Mouse (Mus musculus) cerebellum, adult 18-20 months (tissue): ENCODE results near the gene Rasgef1a.
A peak's percentile ranks its signal among the peaks of the same experiment; 100 is the strongest.

Source experiments
- DNase-seq, 2 experiments: peaks; one replicate each; pipeline ENCODE4 v3.0.0; 2021

The Rasgef1a gene

DNA sequence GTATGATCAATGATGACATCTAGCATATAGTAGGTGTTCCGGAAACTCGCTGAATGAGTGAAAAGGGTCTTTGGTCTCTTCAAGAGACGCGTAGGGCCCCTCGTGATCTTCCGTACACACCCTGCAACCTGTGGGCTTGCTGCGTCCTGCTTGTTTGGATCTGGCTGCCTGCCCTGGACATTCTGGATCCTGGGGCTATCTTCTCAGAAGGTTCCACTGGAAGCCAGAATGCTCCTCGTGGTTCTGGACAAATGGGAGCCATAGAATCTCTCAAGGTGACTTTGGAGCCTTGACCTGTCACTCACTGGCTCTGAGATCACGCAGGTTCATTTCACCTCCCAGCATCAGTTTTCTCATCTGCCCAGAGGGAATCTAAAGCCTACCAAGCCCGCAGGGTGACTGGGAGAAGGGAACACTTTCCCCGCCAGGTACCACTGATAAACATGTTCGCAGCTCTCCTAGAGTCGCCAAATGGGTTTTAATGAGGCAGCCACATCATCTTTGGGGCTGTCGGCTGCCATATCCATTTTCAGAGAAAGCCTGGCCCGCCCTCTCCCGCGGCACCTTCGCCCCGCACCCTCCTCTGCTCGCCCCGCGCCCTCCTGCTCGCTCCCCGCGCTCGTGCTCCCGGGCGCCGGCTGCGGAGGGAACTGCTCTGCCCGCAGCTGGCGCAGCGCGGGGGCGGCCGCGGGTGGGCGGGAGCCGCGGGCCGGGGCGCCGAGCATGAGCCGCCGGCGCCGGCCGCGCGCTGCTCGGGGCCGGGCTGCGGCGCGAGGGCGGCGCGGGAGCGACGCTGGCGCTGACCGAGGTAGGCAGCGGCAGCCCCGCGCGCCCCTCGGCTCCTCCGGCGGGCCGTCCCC lies at the start of gene Rasgef1a:
Rasgef1a (plus strand) TSS at position 683 of the 860 bp plus-strand sequence.
- DNase-seq: peak; percentile 62 to 71

GRCm38 (mm10) chr6:117963201-117963600 lies 48.0 kb upstream of the Rasgef1a start:
- DNase-seq: no peak

- DNase-seq: no peak
Observed at GRCm38 (mm10) chr6:117966729-117967128, 44.5 kb upstream of the Rasgef1a start.

DNA sequence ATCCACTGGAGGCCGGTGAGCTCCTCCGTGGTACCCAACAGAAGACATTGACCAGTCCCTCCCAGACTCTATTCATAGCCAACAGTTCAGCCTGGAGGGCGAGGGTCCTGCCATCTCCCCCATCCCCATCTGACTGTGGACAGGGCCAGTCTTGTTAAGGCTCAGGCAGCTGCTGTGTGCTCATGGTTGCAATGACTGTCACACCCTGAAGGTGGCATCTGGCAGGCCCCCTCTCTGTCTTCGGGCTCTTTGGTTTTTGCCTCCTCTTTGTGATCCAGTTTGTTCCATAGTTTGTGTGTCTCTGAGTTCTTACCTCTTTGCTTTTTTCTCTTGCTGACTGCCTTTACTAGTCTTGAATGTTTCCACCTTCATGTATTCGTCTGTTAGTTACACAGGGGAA lies 24.1 kb upstream of the Rasgef1a start:
- DNase-seq: no peak

DNA sequence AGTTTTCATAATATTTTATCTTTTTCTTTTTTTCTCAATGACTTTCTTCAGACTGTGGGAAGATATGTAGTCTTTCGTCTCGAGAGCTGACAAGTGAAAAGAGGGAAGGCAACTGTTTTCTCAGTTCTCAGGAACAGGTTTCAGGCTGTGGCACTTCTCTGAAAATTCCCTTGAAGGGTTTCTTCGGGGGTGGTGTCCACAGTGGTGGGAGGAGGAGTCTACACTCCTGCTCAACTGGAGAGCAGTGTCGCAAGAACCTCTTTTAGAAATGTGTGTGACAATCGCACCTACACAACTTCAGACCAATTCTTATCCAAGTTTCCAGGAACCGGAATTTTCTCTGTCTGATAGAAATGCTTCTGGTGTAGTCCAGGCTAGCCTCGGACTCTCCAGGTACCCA lies 22.0 kb upstream of the Rasgef1a start:
- no peak for DNase-seq

DNA sequence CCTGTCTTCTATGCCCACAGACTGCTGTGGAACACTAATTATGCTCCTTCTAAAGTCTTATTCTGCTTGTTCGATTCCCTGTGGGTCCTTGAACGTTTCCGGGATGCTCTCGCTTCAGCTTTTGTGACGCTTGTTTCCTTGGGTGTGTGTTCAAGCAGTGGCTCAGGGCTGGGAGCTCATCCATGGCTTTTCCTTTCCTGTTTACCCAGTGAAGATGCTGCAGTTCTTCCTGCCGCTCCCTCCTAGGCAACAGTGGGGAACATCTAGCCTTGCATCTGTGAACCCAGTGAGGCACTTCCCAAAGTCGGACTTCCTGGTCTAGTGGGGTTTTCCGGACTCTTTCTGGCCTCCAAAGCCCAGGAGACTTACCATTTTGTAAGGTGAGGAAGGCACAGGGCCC lies 20.6 kb upstream of the Rasgef1a start:
- no peak for DNase-seq

DNA sequence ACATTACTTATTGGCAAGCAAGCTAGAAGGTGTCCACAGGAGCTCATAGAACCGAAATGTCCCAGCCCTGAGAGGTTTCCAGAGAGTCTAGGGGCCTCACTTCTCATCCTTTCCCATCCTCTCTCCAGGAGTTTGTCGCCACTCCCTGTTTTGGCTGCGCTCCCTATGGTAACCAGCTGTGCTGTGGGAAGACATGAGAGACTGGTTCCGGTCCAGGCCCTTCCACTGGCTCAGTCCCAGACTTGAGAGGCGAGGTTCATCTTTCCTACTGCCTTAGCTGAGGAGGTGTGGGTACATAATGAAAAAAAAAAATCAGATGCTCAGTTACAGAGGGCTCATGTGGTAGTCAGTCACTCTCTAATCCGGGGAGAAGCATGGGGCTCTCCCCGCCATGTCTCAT lies 19.9 kb upstream of the Rasgef1a start:
- no peak for DNase-seq

DNA sequence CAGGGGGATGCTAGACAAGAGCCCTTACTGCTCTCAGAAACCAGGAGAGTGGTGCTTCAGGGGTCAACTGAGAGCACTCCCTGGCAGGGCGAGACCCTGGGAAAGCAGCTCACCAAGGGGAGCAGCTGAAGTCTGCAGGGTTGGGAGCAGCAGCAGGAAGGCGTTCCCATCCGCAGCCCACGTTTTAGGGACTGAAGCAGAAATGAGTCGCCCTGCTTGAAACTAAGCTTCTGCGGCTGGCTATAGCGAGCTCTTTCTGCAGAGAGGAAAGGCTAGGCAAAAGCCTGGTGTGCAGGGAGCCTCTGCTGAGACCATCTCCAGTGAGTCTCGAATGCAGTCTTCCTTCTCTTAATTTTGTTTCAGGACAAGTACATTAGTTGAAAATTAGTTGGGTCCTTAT lies 19.3 kb upstream of the Rasgef1a start:
- no peak for DNase-seq

DNA sequence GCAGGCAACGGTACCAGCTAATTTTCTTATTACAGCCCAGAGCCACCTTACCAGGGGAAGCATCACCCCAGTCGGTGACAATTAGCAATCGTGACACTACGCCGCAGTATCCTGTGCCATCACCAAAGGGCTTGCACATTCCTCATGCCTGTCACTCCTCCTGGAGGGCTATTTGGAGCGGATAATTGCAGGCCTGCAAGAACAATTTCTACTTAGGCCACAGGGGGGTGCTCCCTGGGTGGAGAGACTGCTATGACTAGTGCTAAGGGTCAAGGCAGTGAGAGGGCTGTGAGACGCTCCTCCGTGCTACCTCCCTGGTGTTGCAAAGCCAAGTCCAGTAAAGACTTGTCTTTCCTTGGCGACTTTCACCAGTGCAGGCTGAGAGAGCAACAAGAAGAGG lies 16.1 kb upstream of the Rasgef1a start:
- DNase-seq: peak; percentile 72 to 80

- no peak for DNase-seq
Observed at GRCm38 (mm10) chr6:118001272-118001671, 10.0 kb upstream of the Rasgef1a start.

DNA sequence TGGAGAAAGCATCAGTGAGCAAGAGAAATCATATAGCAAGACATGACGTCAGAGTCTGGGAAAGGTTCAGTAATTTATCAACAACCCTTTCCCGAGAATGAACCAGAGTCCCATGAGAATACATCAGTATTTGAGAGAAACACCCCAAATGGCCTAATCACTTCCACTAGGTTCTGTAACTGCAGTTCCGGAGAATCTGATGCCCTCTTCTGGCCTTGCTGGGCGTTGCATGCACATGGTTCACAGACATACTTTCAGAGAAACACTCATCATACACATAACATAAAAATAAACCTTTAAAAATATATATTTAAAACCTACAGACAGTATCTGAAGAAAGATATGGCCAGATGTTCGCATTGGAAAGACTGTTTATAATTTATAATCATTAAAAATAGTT lies 3.9 kb upstream of the Rasgef1a start:
- DNase-seq: peak; percentile 36

DNA sequence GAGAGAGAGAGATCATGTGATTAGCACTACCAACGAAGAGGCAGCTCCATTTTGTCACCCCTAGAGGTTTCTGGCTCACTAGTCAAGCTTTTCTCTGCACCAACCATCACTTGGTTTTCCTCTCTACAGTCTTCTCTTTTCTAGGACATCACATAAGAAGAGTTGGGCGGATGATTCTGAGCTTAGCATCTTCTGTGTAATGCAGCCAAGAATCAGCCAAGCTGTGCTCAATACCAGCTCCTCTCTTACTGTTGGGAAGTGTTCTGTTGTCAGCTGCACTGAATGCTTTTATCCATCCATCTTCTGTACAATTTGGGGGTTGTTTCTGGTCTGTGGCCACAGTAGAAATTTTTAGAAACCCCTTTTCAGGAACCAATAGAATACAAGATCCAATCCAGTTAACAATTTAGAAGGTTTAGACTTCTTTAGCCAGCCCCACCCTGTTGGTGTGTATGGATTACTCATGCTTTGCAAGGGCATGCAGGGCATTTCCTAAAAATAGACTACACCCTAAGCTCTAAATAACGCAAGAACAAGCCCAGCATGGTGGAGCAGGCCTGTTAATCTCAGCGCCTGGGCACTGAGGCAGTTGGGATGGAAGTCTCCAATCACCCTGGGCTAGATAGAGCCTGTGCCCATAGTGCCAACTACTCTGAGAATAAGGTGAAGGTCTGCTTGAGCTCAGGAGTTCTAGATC lies 3.2 kb upstream of the Rasgef1a start:
- no peak for DNase-seq

DNA sequence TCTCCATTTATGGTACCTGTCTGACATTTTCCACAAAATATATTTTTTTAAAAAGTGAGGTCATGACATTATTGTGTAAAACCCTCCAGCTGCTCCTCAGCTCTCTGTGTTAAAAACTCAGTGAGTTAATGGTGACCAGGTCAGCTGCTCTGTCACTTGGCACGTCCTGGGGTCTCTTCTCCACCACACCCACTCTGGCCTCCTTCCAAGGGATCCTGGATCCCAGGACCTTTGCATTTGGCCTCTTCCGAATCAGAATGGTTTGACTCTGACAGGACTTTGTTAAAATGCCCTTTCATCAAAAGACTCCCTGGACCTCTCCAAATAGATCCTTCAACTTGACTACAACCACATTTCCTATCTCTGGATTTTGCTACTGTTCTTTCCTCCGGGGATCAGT lies 982 bp upstream of the Rasgef1a start:
- DNase-seq: peak; percentile 53 to 60

DNA sequence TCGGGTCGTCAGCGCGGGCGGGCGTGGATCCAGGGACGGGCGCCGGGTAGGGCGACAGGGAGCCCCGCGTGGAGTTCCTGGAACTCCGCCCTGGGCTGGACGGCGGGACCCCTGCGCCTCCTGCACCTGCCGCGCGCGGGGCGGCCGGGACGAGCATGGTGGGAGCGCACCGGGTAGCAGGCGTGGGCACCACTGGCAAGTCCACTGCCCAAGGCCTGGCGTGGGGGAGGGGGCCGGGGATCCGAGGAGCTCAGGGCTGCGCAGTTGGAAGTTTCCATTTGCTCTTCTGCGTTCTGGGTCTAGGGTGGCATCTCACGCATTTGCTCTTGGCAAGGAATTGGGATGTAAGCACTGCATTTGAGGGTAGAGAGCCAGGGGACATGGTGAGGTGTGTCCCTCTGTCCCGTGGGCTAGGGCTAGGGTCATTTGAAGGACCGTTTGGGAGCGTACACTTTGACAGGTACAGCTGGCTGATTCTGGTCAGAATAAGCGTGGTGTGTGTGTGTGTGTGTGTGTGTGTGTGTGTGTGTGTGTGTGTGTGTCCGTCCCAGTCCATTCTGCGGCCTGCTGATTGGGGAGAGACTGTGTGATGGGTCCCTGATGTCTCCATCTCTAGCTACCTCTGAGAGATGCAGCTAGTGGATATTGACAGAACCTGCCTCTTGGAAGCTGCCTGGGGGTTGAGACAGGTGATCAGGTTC lies 528 bp downstream of the Rasgef1a start:
- peak; percentile 65 to 77 for DNase-seq

DNA sequence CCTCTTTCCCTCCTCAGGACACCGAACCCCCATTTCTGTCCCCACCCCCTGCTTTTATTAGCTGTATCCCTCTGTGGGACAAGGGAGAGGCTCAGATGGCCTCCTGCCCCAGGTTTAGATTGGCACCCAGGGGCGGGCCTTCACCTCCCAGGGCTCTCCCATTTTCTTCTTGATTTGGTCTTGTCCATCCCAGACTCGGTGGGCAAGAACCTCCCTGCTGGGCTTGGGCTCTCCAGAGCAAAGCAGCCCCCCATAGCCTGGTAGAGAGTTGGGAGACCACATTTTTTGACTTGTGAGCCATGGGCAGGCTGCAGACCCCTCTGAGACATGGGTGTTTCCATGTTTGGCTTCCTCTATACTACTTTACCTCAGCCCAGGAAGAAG lies 1.1 kb downstream of the Rasgef1a start:
- peak in 1 of 2 experiments; percentile 63 for DNase-seq

DNA sequence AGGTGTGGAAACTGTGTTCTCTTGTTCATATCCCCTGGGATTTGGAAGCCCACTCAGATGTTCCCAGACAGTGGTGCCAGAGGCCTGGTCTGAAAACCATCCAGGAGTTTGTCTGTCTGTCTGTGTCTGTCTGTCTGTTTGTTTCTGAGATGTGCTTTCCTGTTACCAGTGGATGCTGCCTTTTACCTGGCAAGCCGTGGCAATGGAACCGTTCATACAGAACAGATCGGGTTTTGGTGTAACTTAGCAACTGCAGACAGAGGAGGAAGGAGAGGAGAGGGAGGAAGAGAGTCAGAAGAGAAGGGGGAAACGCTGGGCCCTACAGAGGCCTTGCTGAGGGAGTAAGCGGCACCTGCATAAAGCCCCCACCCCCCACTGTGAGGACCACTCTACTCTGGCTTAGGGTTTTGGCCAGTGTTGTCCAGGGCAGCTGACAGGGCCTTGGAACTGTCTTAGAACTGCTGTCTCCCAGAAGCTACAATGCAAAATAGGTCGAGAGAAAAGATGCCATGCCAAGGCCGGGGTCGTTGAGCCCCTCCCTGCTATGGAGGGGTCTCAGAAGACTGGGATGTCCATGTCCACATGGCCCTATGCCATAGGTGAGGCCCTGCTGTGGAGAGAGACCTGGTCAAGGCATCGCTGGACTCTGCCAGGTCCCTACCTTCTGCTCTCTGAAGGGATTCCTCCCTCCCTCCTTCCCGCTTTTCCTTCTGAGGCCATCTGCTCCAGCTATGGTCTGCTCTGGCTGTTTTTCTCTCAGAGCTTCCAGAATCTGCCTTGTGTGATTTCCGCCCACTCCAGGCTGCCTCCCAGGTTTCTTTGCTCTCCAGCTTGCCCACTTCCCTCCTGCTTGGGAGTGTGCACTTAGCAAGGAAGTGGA lies 2.0 kb downstream of the Rasgef1a start:
- DNase-seq: peak; percentile 82 to 90

DNA sequence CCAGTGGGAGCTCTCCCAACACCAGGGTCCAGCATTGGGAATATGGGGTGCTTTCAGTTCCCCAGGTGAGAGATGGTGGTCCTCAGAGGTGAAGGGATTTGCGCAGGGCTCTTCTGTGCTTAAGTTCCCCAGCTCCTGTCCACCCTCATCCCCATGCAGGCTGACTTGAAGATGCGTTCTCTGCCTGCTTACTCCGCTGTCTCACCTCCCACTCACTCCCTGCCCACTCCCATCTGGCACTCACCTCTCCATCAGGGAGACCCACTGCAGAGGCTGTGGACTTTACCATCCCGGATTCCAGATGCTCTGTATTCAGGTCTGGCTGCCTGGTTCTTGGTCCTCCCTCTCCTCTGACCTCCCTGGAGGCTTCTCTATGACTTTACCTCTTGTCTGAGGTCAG lies 3.6 kb downstream of the Rasgef1a start:
- DNase-seq: no peak

- DNase-seq: peak in 1 of 2 experiments; percentile 39
Observed at GRCm38 (mm10) chr6:118015971-118016370, 4.7 kb downstream of the Rasgef1a start.

- DNase-seq: no peak
Observed at GRCm38 (mm10) chr6:118018666-118019065, 7.4 kb downstream of the Rasgef1a start.

DNA sequence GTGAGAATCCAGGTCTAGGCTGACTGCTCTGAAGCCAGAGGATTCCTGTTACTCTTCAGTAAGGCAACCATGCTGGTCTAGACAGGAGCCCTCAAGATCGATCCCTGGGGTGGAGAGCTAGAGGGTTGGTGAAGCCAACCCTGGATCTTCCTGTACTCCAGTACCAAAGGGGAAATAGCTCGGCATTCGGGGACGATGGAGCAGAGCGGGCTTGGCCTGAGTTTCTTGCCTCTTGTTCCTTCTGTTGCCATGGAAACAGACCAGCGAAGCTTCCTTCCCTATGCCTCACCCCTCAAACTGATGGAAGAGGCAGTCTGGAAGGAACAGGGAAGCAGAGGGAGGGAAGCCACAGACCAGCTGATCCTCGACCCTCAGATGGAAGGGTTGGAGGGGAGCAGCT lies 8.3 kb downstream of the Rasgef1a start:
- DNase-seq: peak; percentile 47 to 51

DNA sequence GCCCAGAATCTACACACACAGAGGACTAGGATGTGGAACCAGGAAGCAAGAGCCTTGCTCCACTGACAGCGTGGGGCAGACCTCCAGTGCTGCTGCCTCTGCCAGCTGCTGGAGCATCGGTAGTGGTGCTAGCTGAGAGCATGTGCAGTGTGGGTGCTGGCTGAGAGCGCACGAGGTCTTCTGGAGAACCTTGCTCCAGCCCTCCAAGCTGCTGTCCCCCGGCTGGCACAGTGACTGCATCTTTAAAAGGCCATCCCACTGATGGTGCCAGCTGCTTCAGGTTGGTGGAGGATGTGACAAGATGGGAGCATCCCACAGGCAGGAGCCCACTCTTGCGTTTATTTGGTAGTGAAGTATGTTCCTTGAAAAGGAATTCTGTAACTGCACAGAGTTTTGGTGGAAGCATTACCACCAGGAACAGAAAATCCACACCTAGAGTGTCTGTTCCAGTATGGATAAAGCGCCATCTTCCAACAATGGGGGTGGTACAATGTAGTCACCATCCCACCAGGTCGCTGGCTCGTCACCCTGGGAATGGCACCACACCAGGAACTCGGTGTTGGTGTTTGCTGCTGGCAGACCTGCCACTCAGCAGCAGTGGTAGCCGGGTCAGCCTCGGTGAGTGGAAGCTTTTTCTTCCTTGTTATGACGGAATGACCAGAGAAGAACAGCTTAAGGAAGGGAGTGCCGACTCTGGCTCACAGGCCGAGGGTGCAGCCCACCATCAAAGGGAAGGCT lies 11.8 kb downstream of the Rasgef1a start:
- no peak for DNase-seq

DNA sequence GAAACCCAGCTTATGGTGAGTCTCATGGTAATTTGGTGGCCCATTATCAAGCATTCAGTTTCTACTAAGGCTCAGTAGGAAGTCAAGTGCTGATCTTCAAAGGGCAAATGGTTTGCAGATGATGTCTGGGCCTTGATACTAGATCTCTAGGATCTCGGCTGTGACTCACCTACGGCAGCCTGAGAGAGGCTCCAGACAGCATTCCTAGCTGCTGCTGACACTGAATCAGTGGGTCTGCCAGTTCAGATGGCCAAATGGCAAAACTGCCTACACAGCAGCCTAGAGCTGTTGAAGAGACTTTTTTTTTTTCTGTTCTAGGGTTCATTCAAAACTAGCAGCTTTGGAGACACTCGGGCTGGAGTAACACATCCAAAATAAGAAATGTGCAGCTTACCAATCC lies 15.8 kb downstream of the Rasgef1a start:
- DNase-seq: no peak
